Mouse (Mus musculus): ENCODE measurements around the gene Ankrd2.

DNA sequence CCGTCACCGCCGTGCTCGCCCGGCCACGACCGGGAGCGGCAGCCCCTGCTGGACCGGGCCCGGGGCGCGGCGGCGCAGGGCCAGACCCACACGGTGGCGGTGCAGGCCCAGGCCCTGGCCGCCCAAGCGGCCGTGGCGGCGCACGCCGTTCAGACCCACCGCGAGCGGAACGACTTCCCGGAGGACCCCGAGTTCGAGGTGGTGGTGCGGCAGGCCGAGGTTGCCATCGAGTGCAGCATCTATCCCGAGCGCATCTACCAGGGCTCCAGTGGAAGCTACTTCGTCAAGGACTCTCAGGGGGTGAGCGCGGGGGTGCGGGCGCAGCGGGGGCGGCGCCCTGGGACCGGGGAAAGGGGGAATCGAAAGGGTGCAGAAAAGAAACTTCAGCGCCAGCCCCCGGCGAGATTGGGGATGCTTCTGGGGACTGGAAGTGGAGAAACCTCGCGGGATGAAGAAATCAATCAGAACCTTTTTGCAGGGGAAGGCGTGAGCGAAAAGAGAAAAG, 54.9 kb downstream of the Ankrd2 start:
- TF ChIP-seq CTCF (IDR thresholded peaks at IDR 0.05; ENCODE audit: low read depth) (no peak), EP300 (IDR thresholded peaks at IDR 0.05; ENCODE audit: low read depth) (no peak)

Measured in heart, postnatal 0 days (tissue).